12 mouse cellular contexts compared by ENCODE assay signal in the genomic region with DNA sequence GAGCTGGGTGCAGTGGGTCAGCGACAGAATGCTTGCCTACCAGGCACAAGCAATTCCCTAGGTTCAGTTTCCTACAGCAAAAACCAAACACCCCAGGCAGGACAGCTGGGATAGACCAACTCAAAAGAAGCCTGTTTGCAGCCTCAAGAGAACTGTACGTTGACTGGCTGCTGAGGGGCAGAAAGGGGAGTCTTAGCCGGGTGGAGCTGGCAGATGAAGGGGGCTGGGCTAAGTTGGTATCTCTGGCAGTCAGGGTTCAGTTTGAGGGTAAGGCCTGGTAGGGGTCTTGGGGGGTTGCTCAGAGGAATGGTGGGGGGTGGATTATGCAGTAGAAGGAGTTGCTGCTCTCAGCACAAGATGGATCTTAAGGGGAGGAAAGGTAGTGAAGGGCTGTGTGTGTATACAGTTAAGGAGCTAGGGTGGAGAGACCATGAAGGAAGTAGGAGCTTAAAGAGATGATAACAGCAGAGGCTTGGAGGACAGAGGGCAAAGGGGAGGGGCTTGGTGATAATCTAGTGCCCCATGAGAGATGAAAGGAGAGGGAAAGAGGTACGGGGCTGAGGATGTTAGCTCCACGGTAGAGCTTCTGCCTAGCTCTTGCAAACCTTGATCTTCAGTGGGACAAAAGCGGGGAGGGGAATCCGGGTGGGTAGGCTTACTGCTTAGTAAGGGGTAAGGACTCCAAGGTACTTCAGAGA. TPM values are rescaled to one million over a fixed set of nuclear protein-coding genes. Genes with fewer than 3 reads are reported as not detected.
DNase-seq lines count a peak whose midpoint lies in the region; ATAC-seq and TF ChIP-seq lines count a peak whose summit lies in the region.
"Had no signal": no experiment of that assay in that cellular context is flagged by ENCODE, and none has a peak within 500 bp of the region (broad histone marks: within the 10 kb centered on the region; RNA-seq: fewer than 3 reads in every experiment).

No protein-coding gene starts in this region.

- H3K27me3 ChIP-seq in heart, embryonic 12.5 days (replicated peaks) = no peaks in the 10 kb centered on the region
- no peaks in the 10 kb centered on the region for H3K27me3 ChIP-seq in heart, adult 2 months (ENCODE audit: control insufficient read depth, insufficient read depth, low read length)
- no peaks in the 10 kb centered on the region for H3K27me3 ChIP-seq in lung, embryonic 16.5 days (ENCODE audit: control insufficient read depth, insufficient read depth, low read depth, low read length)
- no peaks in the 10 kb centered on the region for H3K27me3 ChIP-seq in embryonic facial prominence, embryonic 14.5 days (replicated peaks; ENCODE audit: control insufficient read depth, insufficient read depth, low read length)
- no peaks in the 10 kb centered on the region for H3K27me3 ChIP-seq in small intestine, adult 2 months (ENCODE audit: control insufficient read depth, insufficient read depth, low read length)
- H3K27me3 ChIP-seq in midbrain, embryonic 15.5 days (replicated peaks) = no peaks in the 10 kb centered on the region
- H3K27me3 ChIP-seq: forebrain, embryonic 15.5 days had no signal

- WGBS in heart, embryonic 12.5 days = 22% methylated on average over 7 of the region's 7 CpGs
- 50% methylated on average over 7 of the region's 7 CpGs for WGBS in heart, adult 2 months
- 38% methylated on average over 7 of the region's 7 CpGs for WGBS in lung, embryonic 16.5 days
- 43% methylated on average over 7 of the region's 7 CpGs for WGBS in embryonic facial prominence, embryonic 14.5 days
- 20% methylated on average over 7 of the region's 7 CpGs for WGBS in small intestine, adult 2 months
- 48% methylated on average over 7 of the region's 7 CpGs for WGBS in midbrain, embryonic 15.5 days

- 0 out of 2 replicates have a peak, but pooled peaks have one; percentile 4 for ATAC-seq in heart, embryonic 12.5 days (ENCODE audit: insufficient number of reproducible peaks, low FRiP score)
- no peak for ATAC-seq in lung, embryonic 16.5 days (ENCODE audit: low read depth)
- no peak for ATAC-seq in embryonic facial prominence, embryonic 14.5 days (ENCODE audit: low read depth)
- ATAC-seq in midbrain, embryonic 15.5 days (replicated peaks) = no peak
- ATAC-seq: forebrain, embryonic 15.5 days had no signal

- peaks cover 40% of the 10 kb centered on the region for H3K36me3 ChIP-seq in heart, embryonic 12.5 days
- no peaks in the 10 kb centered on the region; the same call in 1 of the 2 replicates for H3K36me3 ChIP-seq in heart, adult 2 months (ENCODE audit: control insufficient read depth, insufficient read depth, low read length)
- H3K36me3 ChIP-seq in lung, embryonic 16.5 days (ENCODE audit: control insufficient read depth, insufficient read depth, low read length) = peaks cover 15% of the 10 kb centered on the region
- peaks cover 59% of the 10 kb centered on the region for H3K36me3 ChIP-seq in embryonic facial prominence, embryonic 14.5 days (ENCODE audit: control insufficient read depth, insufficient read depth, low read length)
- H3K36me3 ChIP-seq in small intestine, adult 2 months (ENCODE audit: control insufficient read depth, insufficient read depth, low read length) = peaks cover 3% of the 10 kb centered on the region
- no peaks in the 10 kb centered on the region for H3K36me3 ChIP-seq in midbrain, embryonic 15.5 days (replicated peaks)

- no peaks in the 10 kb centered on the region for H3K79me2 ChIP-seq in heart, adult 2 months (replicated peaks; ENCODE audit: control insufficient read depth, insufficient read depth, low read length)

- H3K9me3 ChIP-seq in heart, embryonic 12.5 days (replicated peaks) = no peaks in the 10 kb centered on the region
- no peaks in the 10 kb centered on the region for H3K9me3 ChIP-seq in lung, embryonic 16.5 days (ENCODE audit: control insufficient read depth, low read length)
- no peaks in the 10 kb centered on the region for H3K9me3 ChIP-seq in embryonic facial prominence, embryonic 14.5 days (ENCODE audit: control insufficient read depth, low read length)
- no peaks in the 10 kb centered on the region for H3K9me3 ChIP-seq in midbrain, embryonic 15.5 days
- H3K9me3 ChIP-seq: forebrain, embryonic 15.5 days had no signal

- no peak for DNase-seq in heart, adult 2 months
- DNase-seq in lung, postnatal 14 days = no peak
- DNase-seq in embryonic facial prominence, embryonic 14.5 days (ENCODE audit: low spot score) = no peak
- DNase-seq in right cerebral cortex, postnatal 25 days = no peak
- DNase-seq: heart, postnatal 4 days; retina, postnatal 1 day had no signal

- peaks cover 70% of the 10 kb centered on the region for H3K4me1 ChIP-seq in heart, embryonic 12.5 days (replicated peaks)
- peaks cover 13% of the 10 kb centered on the region for H3K4me1 ChIP-seq in heart, adult 2 months (ENCODE audit: control insufficient read depth, insufficient read depth, low read length)
- H3K4me1 ChIP-seq in lung, embryonic 16.5 days (replicated peaks; ENCODE audit: control insufficient read depth, insufficient read depth, low read length) = peaks cover 16% of the 10 kb centered on the region
- peaks cover 7% of the 10 kb centered on the region for H3K4me1 ChIP-seq in embryonic facial prominence, embryonic 14.5 days (ENCODE audit: control insufficient read depth, insufficient read depth, low read length)
- H3K4me1 ChIP-seq in small intestine, adult 2 months (ENCODE audit: control insufficient read depth, insufficient read depth, insufficient read length, low read length) = peaks cover 29% of the 10 kb centered on the region; the same call in 1 of the 2 replicates
- peaks cover 31% of the 10 kb centered on the region for H3K4me1 ChIP-seq in midbrain, embryonic 15.5 days

- H3K27ac ChIP-seq in heart, embryonic 12.5 days (ENCODE audit: poor library complexity, severe bottlenecking) = peak overlapping the region; percentile 44
- H3K27ac ChIP-seq in heart, adult 2 months = no peak overlapping the region
- no peak overlapping the region; the same call in 1 of the 2 replicates for H3K27ac ChIP-seq in lung, embryonic 16.5 days (ENCODE audit: low read length)
- H3K27ac ChIP-seq in embryonic facial prominence, embryonic 14.5 days (replicated peaks; ENCODE audit: low read depth, low read length) = peak overlapping the region; percentile 39; the same call in 1 of the 2 replicates
- peak overlapping the region; percentile 96 for H3K27ac ChIP-seq in small intestine, adult 2 months (ENCODE audit: insufficient read depth, low read depth, low read length)
- H3K27ac ChIP-seq in midbrain, embryonic 15.5 days = no peak overlapping the region
- H3K27ac ChIP-seq: forebrain, embryonic 15.5 days had no signal

- TF ChIP-seq POLR2A in heart, adult 2 months (IDR thresholded peaks at IDR 0.05; ENCODE audit: insufficient read depth, low read depth, low read length) = no peak
- peak; percentile 46; the same call in 1 of the 2 replicates for TF ChIP-seq POLR2A in small intestine, adult 2 months (IDR thresholded peaks at IDR 0.05; ENCODE audit: low read depth, low read length)

- H3K4me2 ChIP-seq in heart, embryonic 12.5 days = 0 out of 2 replicates have a peak overlapping the region, but pooled peaks have one; percentile 1
- H3K4me2 ChIP-seq in lung, embryonic 16.5 days (ENCODE audit: low read depth, low read length) = no peak overlapping the region
- H3K4me2 ChIP-seq in embryonic facial prominence, embryonic 14.5 days (ENCODE audit: low read depth, low read length) = no peak overlapping the region
- no peak overlapping the region for H3K4me2 ChIP-seq in midbrain, embryonic 15.5 days
- H3K4me2 ChIP-seq: forebrain, embryonic 15.5 days; midbrain, embryonic 11.5 days had no signal

- intact Hi-C loops in heart, adult 2 months (cut with DNase I) = no loop called here

- H3K4me3 ChIP-seq in heart, embryonic 12.5 days = no peak overlapping the region
- no peak overlapping the region for H3K4me3 ChIP-seq in heart, adult 2 months
- H3K4me3 ChIP-seq in lung, embryonic 16.5 days (ENCODE audit: low read length) = no peak overlapping the region
- H3K4me3 ChIP-seq in embryonic facial prominence, embryonic 14.5 days (ENCODE audit: low read depth, low read length) = no peak overlapping the region
- H3K4me3 ChIP-seq in small intestine, adult 2 months (ENCODE audit: low read depth, low read length) = peak overlapping the region; percentile 36
- no peak overlapping the region for H3K4me3 ChIP-seq in midbrain, embryonic 15.5 days
- H3K4me3 ChIP-seq: forebrain, embryonic 15.5 days had no signal

- peak overlapping the region; percentile 51 for H3K9ac ChIP-seq in heart, embryonic 12.5 days
- H3K9ac ChIP-seq in heart, adult 2 months (ENCODE audit: low read depth, low read length) = no peak overlapping the region
- H3K9ac ChIP-seq in lung, embryonic 16.5 days (ENCODE audit: low read length) = 0 out of 2 replicates have a peak overlapping the region, but pooled peaks have one; percentile 18
- 0 out of 2 replicates have a peak overlapping the region, but pooled peaks have one; percentile 26 for H3K9ac ChIP-seq in embryonic facial prominence, embryonic 14.5 days (ENCODE audit: low read depth, low read length)
- no peak overlapping the region for H3K9ac ChIP-seq in midbrain, embryonic 15.5 days
- H3K9ac ChIP-seq: forebrain, embryonic 15.5 days had no signal

- TF ChIP-seq CTCF in heart, adult 2 months (IDR thresholded peaks at IDR 0.05) = no peak
- TF ChIP-seq CTCF in small intestine, adult 2 months (IDR thresholded peaks at IDR 0.05; ENCODE audit: extremely low read depth, insufficient read length, insufficient replicate concordance, low read depth, low read length) = no peak

- no peak for TF ChIP-seq EP300 in heart, adult 2 months (IDR thresholded peaks at IDR 0.05; ENCODE audit: insufficient read depth, low read depth, low read length)

RNA-seq across cellular contexts. Expression of a gene that starts 50.7 kb away (rescaled TPM):
- 68.5 and 70.1 TPM in 2 replicates for polyA plus RNA-seq in heart, embryonic 12.5 days (2016; fragmentation: Nextera tagmentation; extraction: Ambion mirVana)
- 10 to 100 TPM; 77.5 to 83.8 TPM for total RNA-seq in heart, adult 2 months (2021)
- polyA plus RNA-seq in heart, adult 2 months (2012; rRNA removed) = 34.6 and 39.7 TPM in 2 replicates
- polyA plus RNA-seq in lung, embryonic 16.5 days (2015; fragmentation: Nextera tagmentation; extraction: Ambion mirVana) = 140 and 144 TPM in 2 replicates
- 83.4 and 92.4 TPM in 2 replicates for polyA plus RNA-seq in embryonic facial prominence, embryonic 14.5 days (2014; fragmentation: Nextera tagmentation; extraction: Ambion mirVana)
- polyA plus RNA-seq in small intestine, adult 2 months (2012; rRNA removed) = 37.6 and 97.6 TPM in 2 replicates
- 27.4 and 27.7 TPM in 2 replicates for polyA plus RNA-seq in midbrain, embryonic 15.5 days (2015; fragmentation: Nextera tagmentation; extraction: Ambion mirVana)

Comparison
In these comparisons a context has a peak if more than half of its experiments do, and no peak if none do; other contexts are left out.
1. H3K27ac ChIP-seq: peak in heart, embryonic 12.5 days (single experiment), embryonic facial prominence, embryonic 14.5 days (single experiment) and small intestine, adult 2 months (single experiment); none in heart, adult 2 months (single experiment), lung, embryonic 16.5 days (single experiment) and midbrain, embryonic 15.5 days (single experiment).
2. H3K9ac ChIP-seq: peak in heart, embryonic 12.5 days (single experiment), lung, embryonic 16.5 days (single experiment) and embryonic facial prominence, embryonic 14.5 days (single experiment); none in heart, adult 2 months (single experiment) and midbrain, embryonic 15.5 days (single experiment).